Mouse (Mus musculus): ENCODE measurements at regions not wholly inside any gene's neighbourhood (a gene's known extent, or its start where the extent isn't known, plus 50 kb on each side); places are given as distances from the start of the nearest gene placed in this dataset.

DNA sequence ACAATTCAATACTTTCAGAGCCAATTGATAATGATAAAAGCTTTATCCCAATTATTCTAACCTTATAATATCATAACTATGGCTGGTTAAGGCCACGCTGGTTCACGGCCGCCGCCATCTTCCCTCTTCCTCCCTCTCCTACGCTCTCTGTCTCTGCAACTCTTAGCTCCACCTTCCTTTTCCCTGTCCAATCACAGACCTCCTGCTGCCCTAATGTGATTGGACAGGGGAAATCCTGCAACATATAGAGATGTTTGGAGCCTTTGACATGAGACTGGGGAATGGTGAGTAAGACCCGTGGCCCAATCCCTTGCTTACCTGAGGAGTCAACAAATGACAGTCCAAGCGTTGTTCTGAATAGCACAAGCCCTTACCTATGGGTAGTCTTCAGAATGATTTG lies 79.8 kb upstream of the Pced1b start:
- TF ChIP-seq POLR2A (IDR thresholded peaks at IDR 0.05; ENCODE audit: low read depth, low read length) (no peak), CTCF (conservative IDR thresholded peaks at IDR 0.05; ENCODE audit: insufficient read depth, insufficient read length, low read depth, low read length) (no peak)

Measured in kidney, adult 2 months (tissue).